Mouse (Mus musculus) cerebellum, adult 2 months (tissue): ENCODE results near the gene Traf4.

Source experiments
- CTCF ChIP-seq: fragments of 200-500 bp; IDR thresholded peaks from 2 replicates; pipeline ENCODE4 v1.5.1; 2011; ENCODE audit warnings: low read depth, mild to moderate bottlenecking, control low read depth, low read length, moderate library complexity, borderline replicate concordance; ENCODE audit not compliant: insufficient read depth
- POLR2A ChIP-seq: fragments of 200-500 bp; IDR thresholded peaks from 2 replicates; pipeline ENCODE4 v1.6.1; 2011; ENCODE audit warnings: low read length, control low read depth, borderline replicate concordance; ENCODE audit not compliant: insufficient read depth

DNA sequence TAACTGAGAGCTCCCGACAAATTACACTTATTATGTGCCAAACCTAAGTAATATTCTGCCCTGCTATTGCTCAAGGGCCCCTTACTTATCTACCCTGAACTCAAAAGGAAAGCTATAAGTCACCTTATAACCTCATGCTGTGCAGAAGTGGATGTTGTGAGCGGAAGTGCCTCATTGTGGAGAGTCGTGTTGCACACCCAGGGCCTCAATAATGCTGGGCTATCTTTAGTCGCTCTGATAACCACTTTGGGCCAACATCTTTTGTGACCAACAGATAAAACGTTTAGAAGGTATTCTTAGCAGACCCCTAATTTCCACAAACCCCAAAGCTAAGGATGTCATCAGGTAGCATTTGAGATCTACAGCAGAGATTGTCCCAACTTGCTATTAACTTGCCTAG lies 24.7 kb downstream of the Traf4 start:
- TF ChIP-seq CTCF (no peak), POLR2A (no peak)
